Mouse (Mus musculus) liver, adult 2 months (tissue): ENCODE measurements around the gene Hs3st4. TPM values are rescaled to one million over a fixed set of nuclear protein-coding genes. Genes with fewer than 3 reads are reported as not detected.

ENCODE experiments used
- DNase-seq: peaks from one replicate; pipeline ENCODE4 v3.0.0-alpha.2; 2011; ENCODE audit warnings: low read depth, low spot score; ENCODE audit errors: extremely low read depth
- H3K27ac ChIP-seq: fragments of 200-500 bp; replicated peaks from 2 replicates; pipeline ENCODE4 v1.5.1; 2012; ENCODE audit warnings: low read depth, mild to moderate bottlenecking, control low read depth, inconsistent platforms, low read length; ENCODE audit not compliant: insufficient read depth
- H3K27me3 ChIP-seq: fragments of 200-500 bp; 2 replicates; pipeline ENCODE4 v1.6.1; 2012; ENCODE audit warnings: mild to moderate bottlenecking, moderate library complexity, low read length, inconsistent platforms; ENCODE audit not compliant: control insufficient read depth, insufficient read depth
- H3K36me3 ChIP-seq: fragments of 200-500 bp; 2 replicates; pipeline ENCODE4 v1.6.1; 2012; ENCODE audit warnings: low read length, inconsistent platforms; ENCODE audit not compliant: control insufficient read depth, insufficient read depth
- H3K4me1 ChIP-seq: fragments of 200-500 bp; 2 replicates; pipeline ENCODE4 v1.6.1; 2011; ENCODE audit warnings: low read length; ENCODE audit not compliant: control insufficient read depth, insufficient read depth
- H3K4me3 ChIP-seq: fragments of 200-500 bp; 2 replicates; pipeline ENCODE4 v1.5.1; 2011; ENCODE audit warnings: low read depth, mild to moderate bottlenecking, control low read depth, low read length, moderate library complexity; ENCODE audit not compliant: insufficient read depth
- H3K79me2 ChIP-seq: fragments of 200-500 bp; 2 replicates; pipeline ENCODE4 v1.6.1; 2012; ENCODE audit warnings: inconsistent platforms, mild to moderate bottlenecking, low read length, moderate library complexity; ENCODE audit not compliant: control insufficient read depth, insufficient read depth
- H3K9ac ChIP-seq: fragments of 200-500 bp; 2 replicates; pipeline ENCODE4 v1.6.1; 2012; ENCODE audit warnings: low read depth, mild to moderate bottlenecking, control low read depth, inconsistent platforms, low read length
- CTCF ChIP-seq: fragments of 200-500 bp; IDR thresholded peaks from 2 replicates; pipeline ENCODE4 v1.5.1; 2011; ENCODE audit warnings: low read depth, low read length, control low read depth
- POLR2A ChIP-seq: fragments of 200-500 bp; IDR thresholded peaks from 2 replicates; pipeline ENCODE4 v1.6.1; 2011; ENCODE audit warnings: low read length, control low read depth; ENCODE audit not compliant: insufficient read depth; ENCODE audit errors: extremely low read depth
- WGBS: fragments of 180-500 bp; shearing (Covaris S2); methylation state at CpG from one replicate; pipeline ENCODE4 v1.1.7; 2018; 5-methylcytosine and 5-hydroxymethylcytosine counted together
- polyA plus RNA-seq: library from polyadenylated mRNA; depleted of rRNA; stranded (reverse); fragments of >200 nt; gene quantifications from 2 replicates; pipeline ENCODE4 v1.2.3, GENCODE M21; 2012
- total RNA-seq: library from RNA; depleted of rRNA; stranded (reverse); fragments of >200 nt; gene quantifications from 2 replicates; pipeline ENCODE4 v1.2.3, GENCODE M21; 2014

Gene Hs3st4
- total and polyA plus RNA-seq, 2 experiments, result not detected

- Histone ChIP-seq H3K27ac (no peak overlapping the region), H3K4me1 (no peaks in the 10 kb centered on the region), H3K4me3 (no peak overlapping the region), H3K79me2 (no peaks in the 10 kb centered on the region), H3K27me3 (no peaks in the 10 kb centered on the region), H3K9ac (no peak overlapping the region), H3K36me3 (no peaks in the 10 kb centered on the region)
- WGBS, result 80% methylated on average over 3 of the region's 3 CpGs
- DNase-seq, result no peak
- no peak for TF ChIP-seq POLR2A
- TF ChIP-seq CTCF, result no peak
These were observed 198.3 kb downstream of the Hs3st4 start for GRCm38 (mm10) chr7:124180926-124181325.

GRCm38 (mm10) chr7:124184693-124185092 lies 202.0 kb downstream of the Hs3st4 start:
- H3K27ac ChIP-seq, result no peak overlapping the region
- no peak overlapping the region for H3K9ac ChIP-seq
- H3K36me3 ChIP-seq, result no peaks in the 10 kb centered on the region
- no peaks in the 10 kb centered on the region for H3K27me3 ChIP-seq
- no peaks in the 10 kb centered on the region for H3K4me1 ChIP-seq
- 60% methylated on average over 1 of the region's 1 CpGs for WGBS
- no peak for DNase-seq
- no peak overlapping the region for H3K4me3 ChIP-seq
- no peaks in the 10 kb centered on the region for H3K79me2 ChIP-seq
- TF ChIP-seq CTCF (no peak), POLR2A (no peak)

- 76% methylated on average over 6 of the region's 6 CpGs for WGBS
- Histone ChIP-seq H3K4me3 (no peak overlapping the region), H3K36me3 (no peaks in the 10 kb centered on the region), H3K79me2 (no peaks in the 10 kb centered on the region), H3K9ac (no peak overlapping the region), H3K27me3 (no peaks in the 10 kb centered on the region), H3K27ac (no peak overlapping the region), H3K4me1 (no peaks in the 10 kb centered on the region)
- DNase-seq, result no peak
- TF ChIP-seq POLR2A, result no peak
- TF ChIP-seq CTCF, result no peak
These were observed 216.3 kb downstream of the Hs3st4 start for GRCm38 (mm10) chr7:124198811-124199570.

GRCm38 (mm10) chr7:124216921-124217320 lies 234.3 kb downstream of the Hs3st4 start:
- no peaks in the 10 kb centered on the region; the same call in 1 of the 2 replicates for H3K27me3 ChIP-seq
- H3K4me1 ChIP-seq, result no peaks in the 10 kb centered on the region
- no peak overlapping the region for H3K9ac ChIP-seq
- 90% methylated on average over 1 of the region's 1 CpGs for WGBS
- H3K27ac ChIP-seq, result no peak overlapping the region
- H3K79me2 ChIP-seq, result no peaks in the 10 kb centered on the region
- H3K4me3 ChIP-seq, result no peak overlapping the region
- no peaks in the 10 kb centered on the region for H3K36me3 ChIP-seq
- DNase-seq, result no peak
- TF ChIP-seq CTCF (no peak), POLR2A (no peak)

- Histone ChIP-seq H3K4me3 (no peak overlapping the region), H3K4me1 (no peaks in the 10 kb centered on the region), H3K27me3 (no peaks in the 10 kb centered on the region; the same call in 1 of the 2 replicates), H3K79me2 (no peaks in the 10 kb centered on the region), H3K36me3 (no peaks in the 10 kb centered on the region), H3K9ac (no peak overlapping the region), H3K27ac (no peak overlapping the region)
- DNase-seq, result no peak
- WGBS, result 69% methylated on average over 10 of the region's 10 CpGs
- no peak for TF ChIP-seq CTCF
- TF ChIP-seq POLR2A, result no peak
These were observed 237.9 kb downstream of the Hs3st4 start for GRCm38 (mm10) chr7:124220556-124220955.

DNA sequence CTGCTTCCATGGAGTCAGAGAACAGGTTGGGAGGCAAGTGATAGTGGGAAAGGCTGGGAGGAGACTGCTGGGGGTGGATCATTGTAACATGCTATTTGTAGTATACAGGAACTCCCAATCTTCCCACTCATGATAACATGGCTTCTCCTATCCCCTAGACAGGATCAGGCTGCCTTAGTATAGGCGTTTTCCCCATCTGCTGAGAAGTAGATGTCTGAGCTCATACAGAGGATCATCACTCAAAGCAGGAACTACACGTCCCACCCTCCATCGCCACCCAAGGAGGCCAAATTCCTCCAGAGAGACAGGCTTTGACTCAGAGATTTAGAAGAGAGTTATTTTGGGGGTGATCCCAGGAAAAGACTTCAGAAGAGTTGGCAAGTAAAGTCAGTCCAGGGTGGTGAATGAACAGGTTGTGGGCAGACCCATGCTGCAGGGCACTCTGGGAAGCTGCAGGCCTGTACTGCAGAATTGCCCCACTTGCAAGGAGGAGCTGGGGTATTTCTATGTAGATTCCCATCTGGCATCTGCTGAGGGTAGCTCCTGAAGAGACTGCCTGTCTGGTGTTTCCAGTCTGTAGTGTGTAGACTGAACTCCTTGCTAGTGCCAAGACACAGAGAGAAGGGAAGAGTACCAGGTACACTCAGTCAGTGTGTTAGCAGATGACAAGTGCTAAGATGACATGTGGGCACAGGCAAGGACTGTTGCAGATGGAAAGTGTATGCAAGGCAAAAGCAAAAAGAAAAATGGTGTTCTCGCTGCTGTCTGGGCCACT lies 255.4 kb downstream of the Hs3st4 start:
- Histone ChIP-seq H3K4me1 (no peaks in the 10 kb centered on the region), H3K27ac (no peak overlapping the region), H3K36me3 (no peaks in the 10 kb centered on the region), H3K4me3 (no peak overlapping the region), H3K79me2 (no peaks in the 10 kb centered on the region), H3K27me3 (no peaks in the 10 kb centered on the region; the same call in 1 of the 2 replicates), H3K9ac (no peak overlapping the region)
- DNase-seq, result no peak
- 80% methylated on average over 4 of the region's 4 CpGs for WGBS
- TF ChIP-seq POLR2A, result no peak
- TF ChIP-seq CTCF, result no peak
